Mouse (Mus musculus): ENCODE results near the gene Gm28043.

Gm28043 gene

GRCm38 (mm10) chr17:29627285-29627684 lies 12.6 kb downstream of the Gm28043 start:
- DNase-seq (ENCODE audit: low read depth): no peak

- no peak for DNase-seq (ENCODE audit: low read depth)
Observed at GRCm38 (mm10) chr17:29628946-29629345, 14.3 kb downstream of the Gm28043 start.

GRCm38 (mm10) chr17:29629620-29630019 lies 14.9 kb downstream of the Gm28043 start:
- no peak for DNase-seq (ENCODE audit: low read depth)

- DNase-seq (ENCODE audit: low read depth): no peak
Observed at GRCm38 (mm10) chr17:29632312-29632711, 17.6 kb downstream of the Gm28043 start.

GRCm38 (mm10) chr17:29635492-29635891 lies 20.8 kb downstream of the Gm28043 start:
- DNase-seq (ENCODE audit: low read depth): no peak

- peak; percentile 42 for DNase-seq (ENCODE audit: low read depth)
Observed at GRCm38 (mm10) chr17:29636118-29636517, 21.4 kb downstream of the Gm28043 start.

GRCm38 (mm10) chr17:29637377-29637776 lies 22.7 kb downstream of the Gm28043 start:
- no peak for DNase-seq (ENCODE audit: low read depth)

- DNase-seq (ENCODE audit: low read depth): peak; percentile 66
Observed at GRCm38 (mm10) chr17:29637895-29638294, 23.2 kb downstream of the Gm28043 start.

GRCm38 (mm10) chr17:29640971-29641370 lies 26.3 kb downstream of the Gm28043 start:
- no peak for DNase-seq (ENCODE audit: low read depth)

- no peak for DNase-seq (ENCODE audit: low read depth)
Observed at GRCm38 (mm10) chr17:29642219-29642618, 27.5 kb downstream of the Gm28043 start.

GRCm38 (mm10) chr17:29658249-29658648 lies 43.6 kb downstream of the Gm28043 start:
- DNase-seq (ENCODE audit: low read depth): no peak

GRCm38 (mm10) chr17:29660076-29660761 lies 45.5 kb downstream of the Gm28043 start, which contains the start of gene Cmtr1:
TSS of gene Cmtr1 (plus strand) at chr17:29660595.
- peak; percentile 93 for DNase-seq (ENCODE audit: low read depth)

GRCm38 (mm10) chr17:29660762-29661391 lies 46.2 kb downstream of the Gm28043 start:
- DNase-seq (ENCODE audit: low read depth): peak; percentile 66

- DNase-seq (ENCODE audit: low read depth): no peak
Observed at GRCm38 (mm10) chr17:29662145-29662544, 47.5 kb downstream of the Gm28043 start.

GRCm38 (mm10) chr17:29668051-29668986 lies 53.6 kb downstream of the Gm28043 start:
- no peak for DNase-seq (ENCODE audit: low read depth)

GRCm38 (mm10) chr17:29669030-29669429 lies 54.4 kb downstream of the Gm28043 start:
- peak; percentile 20 for DNase-seq (ENCODE audit: low read depth)

GRCm38 (mm10) chr17:29669936-29670335 lies 55.3 kb downstream of the Gm28043 start:
- peak; percentile 24 for DNase-seq (ENCODE audit: low read depth)

GRCm38 (mm10) chr17:29671021-29671420 lies 56.3 kb downstream of the Gm28043 start:
- peak; percentile 47 for DNase-seq (ENCODE audit: low read depth)

- no peak for DNase-seq (ENCODE audit: low read depth)
Observed at GRCm38 (mm10) chr17:29673325-29673724, 58.6 kb downstream of the Gm28043 start.

GRCm38 (mm10) chr17:29678526-29678925 lies 63.9 kb downstream of the Gm28043 start:
- no peak for DNase-seq (ENCODE audit: low read depth)

GRCm38 (mm10) chr17:29679038-29679767 lies 64.5 kb downstream of the Gm28043 start:
- DNase-seq (ENCODE audit: low read depth): no peak

- DNase-seq (ENCODE audit: low read depth): no peak
Observed at GRCm38 (mm10) chr17:29680174-29680573, 65.5 kb downstream of the Gm28043 start.
